Mouse (Mus musculus): ENCODE measurements around the gene Gm26920. TPM values are rescaled to one million over a fixed set of nuclear protein-coding genes. Genes with fewer than 3 reads are reported as not detected.
A peak's percentile ranks its signal among the peaks of the same experiment; 100 is the strongest.

Gm26920 gene
- total RNA-seq, 2 experiments from 2014 or later = not detected

DNA sequence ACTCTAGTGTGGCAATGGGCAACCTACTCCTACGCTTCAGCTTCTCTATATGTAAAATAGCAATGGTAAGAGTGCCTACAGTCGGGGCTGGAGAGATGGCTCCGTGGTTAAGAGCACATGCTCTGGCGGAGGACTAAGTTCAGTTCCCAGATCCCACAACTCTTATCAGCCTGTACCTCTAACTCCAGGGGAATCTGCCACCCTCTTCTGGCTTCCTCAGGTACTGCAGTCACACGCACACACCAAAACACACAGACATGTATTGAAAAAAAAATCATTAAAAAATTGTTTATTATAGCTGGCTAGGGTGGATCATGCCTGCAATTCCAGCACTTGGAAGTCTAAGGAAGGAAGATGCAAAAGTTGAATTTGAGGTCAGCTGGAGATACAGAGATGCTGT is 27.7 kb downstream of the Gm26920 start:
- DNase-seq (ENCODE audit: low spot score) = no peak
- intact Hi-C loops (cut with DNase I) = no loop called here

DNA sequence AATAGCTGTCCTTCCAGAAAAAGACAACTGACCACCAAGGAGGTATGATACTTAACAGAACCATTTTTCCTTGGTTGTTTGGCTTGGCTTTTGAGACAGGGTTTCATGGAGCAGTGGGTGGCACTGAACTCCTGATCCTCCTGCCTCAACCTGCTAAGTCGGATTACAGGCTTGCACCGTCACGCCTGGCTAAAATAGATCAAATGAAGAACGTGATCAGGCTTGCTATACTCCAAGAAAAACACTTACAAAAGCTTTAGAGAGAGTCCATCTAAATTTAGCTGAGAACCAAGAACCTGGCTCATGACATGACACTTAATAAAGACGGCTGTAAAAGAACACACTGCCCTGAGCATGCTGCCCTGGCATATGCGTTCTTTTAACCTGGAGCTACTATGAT is 29.9 kb downstream of the Gm26920 start:
- no peak for DNase-seq (ENCODE audit: low spot score)
- intact Hi-C loops (cut with DNase I) = no loop called here

DNA sequence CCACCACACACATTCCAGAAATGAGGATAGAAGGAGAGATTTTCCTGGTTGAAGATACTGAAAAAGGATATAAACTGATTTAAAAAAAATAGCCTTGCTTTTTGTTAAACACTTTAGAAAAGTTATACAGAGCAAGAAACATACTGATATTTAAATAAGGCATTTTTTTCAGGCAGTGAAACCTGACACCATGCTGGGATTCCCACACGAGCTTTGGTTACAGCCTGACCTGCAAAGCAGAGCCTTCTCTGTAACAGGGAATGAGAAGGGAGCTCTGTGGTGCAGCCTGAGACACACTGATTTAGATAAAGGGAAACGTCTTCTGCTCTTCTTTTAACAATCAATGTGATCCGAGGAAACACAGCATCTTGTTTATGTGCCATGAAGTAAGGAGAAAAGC is 36.6 kb downstream of the Gm26920 start:
- DNase-seq (ENCODE audit: low spot score) = no peak
- intact Hi-C loops (cut with DNase I) = loop anchor here (5.0 kb wide), 2 partner anchors 34 to 146 kb away; partner anchors contain the start of genes Zfp27 and Zfp383

DNA sequence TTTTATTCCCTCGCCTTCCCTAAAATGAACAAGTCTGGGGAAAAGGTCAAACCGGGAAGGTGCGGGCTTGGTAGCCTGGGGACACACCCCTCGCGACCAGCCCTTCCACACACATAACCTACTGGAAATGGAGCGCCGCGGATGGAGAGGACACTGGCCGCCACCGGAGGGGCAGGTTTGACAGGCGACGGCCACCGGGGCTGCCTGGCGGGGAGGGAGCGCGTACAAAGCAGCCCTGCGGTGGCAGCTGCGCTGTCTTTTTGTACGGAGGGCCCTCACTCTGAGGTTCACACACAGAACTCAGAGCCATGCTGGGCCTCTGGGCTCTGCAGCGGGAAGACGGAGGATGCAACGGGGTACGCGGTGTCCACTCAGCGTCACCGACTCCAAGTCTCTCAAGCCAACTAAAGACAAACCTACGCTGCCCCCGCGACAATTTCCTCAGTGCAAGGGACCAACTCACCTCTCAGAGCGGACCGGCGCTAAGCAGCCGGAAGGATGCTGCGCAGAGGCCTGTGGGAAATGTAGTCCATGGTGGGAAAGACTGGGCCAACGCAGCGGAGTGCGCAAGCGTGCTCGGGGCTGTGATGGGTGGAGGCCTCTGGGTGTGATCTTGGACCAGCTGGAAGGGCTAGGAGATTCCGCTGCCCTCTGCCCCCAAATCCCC is 39.2 kb downstream of the Gm26920 start, which contains the start of gene Zfp14:
Zfp14 (minus strand) TSS at position 499 of the 667 bp plus-strand sequence.
- DNase-seq (ENCODE audit: low spot score) = peak; percentile 82
- intact Hi-C loops (cut with DNase I) = loop anchor here (5.0 kb wide), 2 partner anchors 36 to 144 kb away; partner anchors contain the start of genes Zfp27 and Zfp383

DNA sequence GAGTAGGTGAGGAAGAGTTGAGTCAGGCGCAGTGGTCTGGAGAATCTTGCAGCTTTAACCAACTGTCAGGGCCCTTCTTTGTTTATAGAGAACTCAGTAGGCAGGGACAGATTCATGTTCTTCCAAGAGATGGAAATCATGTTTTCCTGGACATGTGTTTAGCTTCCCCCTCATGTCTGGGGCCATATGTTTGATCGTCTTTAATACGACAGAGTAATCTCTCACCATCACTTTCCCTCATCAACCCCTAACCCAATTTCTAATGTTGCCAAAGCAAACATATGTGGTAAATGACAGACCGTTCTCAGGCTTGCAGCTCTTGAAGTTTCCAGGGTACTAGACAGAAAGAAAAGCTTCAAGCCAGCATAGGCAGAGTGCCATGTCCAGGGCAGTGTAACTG is 42.1 kb downstream of the Gm26920 start:
- no peak for DNase-seq (ENCODE audit: low spot score)
- intact Hi-C loops (cut with DNase I) = no loop called here

DNA sequence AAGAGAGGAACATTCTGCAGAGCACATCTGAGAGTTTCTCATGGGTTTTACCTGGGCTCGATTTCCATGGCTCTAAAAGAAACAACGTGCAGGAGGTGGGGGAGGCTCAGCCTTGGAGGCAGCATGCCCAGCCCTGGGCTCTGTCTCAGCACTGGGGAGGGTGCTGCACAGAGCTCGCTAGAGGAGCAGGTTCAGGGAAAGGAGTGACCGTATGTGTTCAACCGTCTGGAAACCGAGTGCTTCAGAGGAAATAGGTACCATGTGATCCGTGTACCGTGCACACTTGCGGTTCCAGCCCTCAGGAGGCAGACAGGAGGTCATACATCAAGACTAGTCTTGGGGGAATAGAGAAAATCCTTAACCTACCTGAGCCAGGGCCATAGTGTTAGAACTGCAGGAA is 45.9 kb downstream of the Gm26920 start:
- DNase-seq (ENCODE audit: low spot score) = no peak
- intact Hi-C loops (cut with DNase I) = no loop called here

DNA sequence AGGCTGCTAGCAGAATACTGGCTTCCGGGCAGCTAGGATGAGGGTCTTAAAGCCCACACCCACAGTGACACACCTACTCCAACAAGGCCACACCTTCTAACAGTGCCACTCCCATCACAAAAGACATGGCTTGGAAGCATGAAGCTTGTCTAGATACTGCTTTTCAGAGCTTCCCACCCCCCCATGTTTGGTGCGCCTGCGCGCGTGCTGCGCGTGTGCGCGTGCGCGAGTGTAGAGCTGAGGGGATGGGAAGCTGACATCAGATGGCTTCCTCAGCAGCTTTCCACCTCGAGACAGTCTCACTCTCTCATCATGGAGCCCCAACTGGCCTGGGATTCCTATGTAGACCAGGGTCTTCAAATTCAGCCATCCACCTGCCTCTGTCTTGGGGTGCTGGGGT is 55.9 kb downstream of the Gm26920 start:
- intact Hi-C loops (cut with DNase I) = no loop called here

DNA sequence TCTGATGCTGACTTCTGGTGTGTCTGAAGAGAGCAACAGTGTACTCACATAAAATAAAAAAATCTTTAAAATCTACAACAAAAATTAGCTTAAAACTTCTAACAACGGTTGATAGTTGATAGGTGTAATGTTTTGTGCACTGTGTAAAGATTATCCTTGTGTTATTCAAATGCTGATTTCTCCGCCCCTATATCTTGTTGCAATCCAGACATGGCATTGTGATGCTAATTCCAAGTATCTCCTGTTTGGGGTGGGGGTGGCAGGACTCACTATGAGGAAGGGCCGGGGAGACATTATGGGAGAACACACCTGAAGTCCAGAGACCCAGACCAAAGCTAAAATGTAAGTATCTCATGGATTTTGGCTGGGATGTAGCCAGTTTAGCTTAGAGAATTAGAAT is 58.8 kb downstream of the Gm26920 start:
- no peak for DNase-seq (ENCODE audit: low spot score)
- intact Hi-C loops (cut with DNase I) = no loop called here

More for the DNA sequence above, 55.9 kb downstream of the Gm26920 start:
- no peak for DNase-seq (ENCODE audit: low spot score)

DNA sequence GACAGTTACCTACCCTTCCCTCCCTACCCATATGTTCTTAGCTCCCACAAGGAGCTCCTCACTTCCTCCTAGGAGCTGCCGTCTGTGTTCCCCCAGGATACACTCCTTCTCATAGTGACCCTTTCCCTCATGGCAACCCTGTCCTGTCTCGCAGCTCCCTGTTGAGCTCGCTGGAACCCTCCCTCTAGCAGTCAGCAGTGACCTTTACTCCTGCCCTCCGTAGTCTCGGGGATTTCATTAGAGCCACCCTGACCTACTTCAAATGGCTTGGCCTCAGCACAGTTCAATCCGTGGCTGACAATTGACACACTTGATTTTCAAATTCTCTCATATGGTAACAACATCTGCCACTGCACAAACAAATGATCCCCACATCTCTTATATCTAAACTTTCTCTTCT is 59.5 kb downstream of the Gm26920 start:
- intact Hi-C loops (cut with DNase I) = no loop called here
- no peak for DNase-seq (ENCODE audit: low spot score)

DNA sequence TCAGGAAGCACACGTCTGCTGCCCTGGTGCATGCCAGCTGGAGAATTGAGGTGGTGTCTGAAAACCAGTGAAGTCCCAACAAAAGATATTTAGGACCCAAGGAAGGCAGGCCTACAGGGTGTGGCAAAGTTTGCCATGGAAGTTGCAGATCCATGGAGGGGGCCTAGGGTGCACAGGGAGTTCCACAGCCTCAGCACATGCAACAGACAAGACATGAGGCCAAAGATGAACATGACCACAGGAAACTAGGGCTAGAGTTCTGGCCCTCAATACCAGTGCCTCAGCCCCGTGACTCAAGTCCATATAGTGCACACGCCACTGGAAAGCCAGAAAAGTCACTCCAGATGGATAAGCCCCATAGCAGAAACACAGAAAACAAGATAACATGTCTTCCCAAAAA is 61.6 kb downstream of the Gm26920 start:
- no peak for DNase-seq (ENCODE audit: low spot score)
- intact Hi-C loops (cut with DNase I) = no loop called here

DNA sequence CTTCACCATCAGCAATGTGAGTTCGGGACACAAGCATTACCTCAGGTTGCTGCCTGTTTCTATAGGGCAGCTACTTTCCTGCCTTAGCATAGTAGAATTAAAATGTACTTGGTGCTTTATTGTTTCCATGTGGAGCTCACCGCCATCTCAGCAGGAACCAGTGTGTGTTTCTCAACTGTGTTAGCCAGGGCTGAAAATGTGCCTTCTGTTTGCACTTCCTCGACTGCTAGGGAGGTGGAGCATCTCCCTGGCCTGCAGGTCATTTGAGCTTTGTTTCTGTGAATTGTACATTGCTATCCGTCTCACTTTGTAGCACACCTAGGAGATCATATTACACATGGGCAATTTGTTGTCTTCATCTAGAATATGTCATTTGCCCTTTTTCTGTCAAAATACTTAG is 62.9 kb downstream of the Gm26920 start:
- no peak for DNase-seq (ENCODE audit: low spot score)
- intact Hi-C loops (cut with DNase I) = no loop called here

DNA sequence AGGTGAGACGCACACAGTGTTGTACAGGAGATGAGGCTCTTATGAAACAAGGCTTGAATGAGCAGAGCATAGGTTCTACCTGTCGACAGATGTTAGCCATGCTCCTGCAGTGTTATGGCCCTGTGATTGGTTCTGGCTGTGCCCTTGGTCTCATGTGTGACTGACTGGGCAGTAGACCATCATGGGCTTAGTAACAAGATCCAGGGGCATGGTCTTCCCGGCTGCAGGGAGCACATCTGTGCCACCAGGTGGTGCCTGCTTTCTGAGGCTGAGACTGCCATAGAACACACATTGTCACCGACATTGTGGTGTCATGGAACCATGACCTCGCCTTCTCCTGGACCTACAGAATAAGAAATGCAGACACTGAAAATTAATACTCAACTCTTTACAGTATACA is 64.9 kb downstream of the Gm26920 start:
- DNase-seq (ENCODE audit: low spot score) = no peak
- intact Hi-C loops (cut with DNase I) = no loop called here

DNA sequence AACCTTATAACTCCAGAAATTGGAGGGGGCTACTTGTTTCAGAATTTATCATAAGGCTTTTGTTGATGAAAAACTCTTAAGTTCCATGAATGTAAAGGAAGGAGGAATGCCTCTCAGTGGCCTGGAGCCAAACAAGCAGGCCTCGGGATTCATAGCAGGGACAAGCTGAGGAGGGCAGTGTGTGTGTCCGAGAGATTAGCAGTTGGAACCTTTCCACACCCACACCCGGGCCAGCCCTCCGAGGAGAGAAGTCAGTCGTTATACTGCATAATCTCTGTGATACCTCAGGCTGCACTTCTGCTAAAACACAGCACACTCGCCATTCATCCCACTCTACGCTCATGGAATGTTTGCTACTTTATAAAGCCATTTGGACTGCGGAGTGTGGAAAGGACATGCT is 66.4 kb downstream of the Gm26920 start:
- intact Hi-C loops (cut with DNase I) = loop anchor here (5.0 kb wide), 1 partner anchor 149 kb away; no protein-coding TSS in a partner anchor
- DNase-seq (ENCODE audit: low spot score) = no peak

DNA sequence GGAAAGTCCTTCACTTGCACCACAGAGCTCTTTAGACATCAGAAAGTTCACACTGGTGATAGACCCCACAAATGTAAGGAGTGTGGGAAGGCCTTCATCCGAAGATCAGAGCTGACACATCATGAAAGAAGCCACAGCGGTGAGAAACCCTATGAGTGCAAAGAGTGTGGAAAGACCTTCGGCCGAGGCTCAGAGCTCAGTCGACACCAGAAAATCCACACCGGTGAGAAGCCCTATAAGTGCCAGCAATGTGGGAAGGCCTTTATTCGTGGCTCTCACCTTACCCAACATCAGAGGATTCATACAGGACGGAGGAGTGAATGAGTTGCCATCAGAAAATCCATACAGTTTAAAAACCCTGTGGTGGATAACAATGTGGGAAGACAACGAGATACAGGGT is 66.9 kb downstream of the Gm26920 start:
- DNase-seq (ENCODE audit: low spot score) = no peak
- intact Hi-C loops (cut with DNase I) = loop anchor here (5.0 kb wide), 1 partner anchor 149 kb away; no protein-coding TSS in a partner anchor

DNA sequence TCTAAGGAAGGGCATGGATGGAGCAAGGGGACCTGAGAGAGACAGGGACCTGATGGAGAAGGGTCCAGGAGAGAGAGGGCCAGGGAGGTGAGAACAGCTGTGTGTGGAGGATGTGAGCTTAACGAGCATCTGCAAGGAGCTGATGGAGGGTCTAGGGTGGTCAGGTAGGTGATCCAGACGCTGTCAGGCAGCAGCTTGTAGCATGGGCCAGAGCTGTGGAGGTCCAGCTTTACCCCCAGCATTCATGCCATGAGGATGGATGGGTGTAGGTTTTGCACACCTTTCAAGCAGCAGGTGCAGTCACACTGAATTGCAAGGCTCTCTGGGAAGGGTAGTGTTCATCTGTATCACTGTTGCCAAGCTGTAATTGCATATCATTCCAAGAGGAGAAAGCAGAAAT is 70.7 kb downstream of the Gm26920 start:
- no peak for DNase-seq (ENCODE audit: low spot score)
- intact Hi-C loops (cut with DNase I) = no loop called here

DNA sequence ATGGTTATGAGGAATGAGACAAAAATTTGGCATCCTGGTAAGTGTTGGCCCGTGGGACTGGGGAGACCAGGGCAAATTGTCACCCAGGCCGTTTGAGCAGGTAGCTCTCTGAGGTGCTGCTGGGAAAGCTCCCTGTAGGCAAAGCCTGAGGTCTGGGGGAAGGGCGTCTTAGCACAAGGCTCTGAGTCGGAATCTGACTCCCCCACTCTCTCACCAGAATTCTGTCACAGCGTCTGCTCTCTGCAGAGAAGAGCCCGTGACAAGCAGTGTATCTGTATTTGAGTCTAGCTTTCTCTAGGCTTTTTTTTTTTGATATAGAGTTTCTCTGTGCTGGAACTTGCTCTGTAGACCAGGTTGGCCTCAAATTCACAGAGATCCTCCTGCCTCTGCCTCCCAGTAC is 73.0 kb downstream of the Gm26920 start:
- DNase-seq (ENCODE audit: low spot score) = no peak
- intact Hi-C loops (cut with DNase I) = no loop called here

DNA sequence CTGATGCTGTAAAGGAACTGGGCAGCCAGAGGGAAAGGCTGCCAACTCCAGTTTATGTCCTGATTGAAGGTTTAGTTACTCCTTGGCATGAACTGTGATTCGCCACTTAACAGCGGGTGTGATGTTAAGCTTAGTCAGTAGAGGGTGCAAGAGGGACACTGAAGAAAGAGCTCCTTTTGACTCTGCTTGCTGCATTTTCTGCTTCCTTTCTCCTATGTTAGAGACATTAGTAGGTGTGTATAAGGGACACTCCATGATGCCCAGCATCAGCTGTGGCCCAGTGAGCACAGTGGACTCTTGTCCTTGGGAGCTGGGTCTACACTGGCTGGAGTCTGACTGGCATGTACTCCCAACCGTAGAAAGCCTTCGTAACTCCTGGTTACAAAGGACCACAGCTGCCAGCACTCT is 77.2 kb downstream of the Gm26920 start:
- no peak for DNase-seq (ENCODE audit: low spot score)
- intact Hi-C loops (cut with DNase I) = loop anchor here (5.0 kb wide), 1 partner anchor 189 kb away; no protein-coding TSS in a partner anchor

DNA sequence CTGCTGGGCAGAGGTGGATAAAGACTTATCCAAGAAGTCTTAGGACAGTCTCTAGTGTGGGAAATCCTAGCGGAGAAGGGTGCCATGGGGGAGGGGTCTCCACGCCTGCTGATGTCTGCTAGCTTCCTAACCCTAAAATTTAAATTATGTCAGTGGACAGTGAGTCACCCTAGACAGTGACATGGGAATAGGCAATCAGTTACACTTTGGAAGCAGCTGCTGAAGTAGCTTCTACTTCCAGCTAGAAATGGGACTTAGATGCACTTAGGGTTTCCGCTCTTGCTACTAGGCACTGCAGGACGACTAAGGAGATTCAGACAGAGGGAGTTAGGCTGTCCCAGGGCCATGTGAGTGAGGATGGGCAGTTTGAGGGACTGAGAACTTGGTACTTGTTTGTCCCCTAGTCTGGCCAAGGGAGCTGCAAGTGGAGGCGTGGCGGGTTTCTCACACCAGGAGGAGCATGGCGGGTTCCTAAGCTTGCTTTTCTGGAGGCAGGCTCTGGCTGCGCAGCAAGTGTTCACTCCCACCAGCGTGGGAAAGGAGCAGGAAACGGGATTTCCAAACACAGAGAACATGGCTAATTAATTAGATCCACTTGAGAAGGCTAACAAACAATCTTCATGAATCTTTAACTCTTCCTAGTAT is 79.5 kb downstream of the Gm26920 start:
- intact Hi-C loops (cut with DNase I) = loop anchor here (5.0 kb wide), 1 partner anchor 192 kb away; no protein-coding TSS in a partner anchor
- no peak for DNase-seq (ENCODE audit: low spot score)

DNA sequence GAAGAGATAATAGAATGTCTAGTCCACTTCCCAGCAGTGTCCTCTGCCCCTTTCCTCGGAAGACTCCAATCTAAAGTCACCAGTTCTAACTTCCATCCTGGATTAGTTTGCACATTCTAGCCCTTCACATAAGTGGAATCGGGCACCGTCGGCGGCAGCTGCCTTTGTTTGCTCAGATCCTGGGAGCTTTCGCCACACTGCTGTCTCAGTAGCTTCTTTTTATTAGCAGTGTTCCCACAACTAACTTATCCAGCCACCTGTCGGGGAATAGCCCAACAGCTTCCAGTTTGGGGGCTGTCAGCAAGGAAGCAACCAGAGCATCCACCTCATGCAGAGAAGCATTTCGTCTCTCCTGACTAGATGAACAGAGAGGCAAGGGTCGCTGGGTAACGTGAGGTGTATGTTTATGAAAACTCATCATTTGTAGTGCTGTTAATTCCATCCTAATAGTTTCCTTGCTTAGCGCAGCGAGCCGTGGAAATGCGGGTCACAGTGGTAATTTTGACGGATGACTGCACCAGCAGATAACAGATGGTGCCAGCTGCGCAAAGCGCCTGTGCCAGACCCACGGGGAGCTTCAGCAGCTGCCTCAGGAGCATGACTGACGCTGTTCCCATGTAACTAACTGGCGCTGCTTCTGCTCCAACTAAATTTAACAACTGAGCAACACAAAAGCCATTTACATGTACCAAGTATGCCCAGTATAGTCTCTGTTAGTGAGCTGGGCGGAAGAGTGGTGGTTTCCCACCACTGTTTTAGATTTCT is 80.7 kb downstream of the Gm26920 start:
- DNase-seq (ENCODE audit: low spot score) = no peak
- intact Hi-C loops (cut with DNase I) = loop anchor here (5.0 kb wide), 1 partner anchor 193 kb away; no protein-coding TSS in a partner anchor

DNA sequence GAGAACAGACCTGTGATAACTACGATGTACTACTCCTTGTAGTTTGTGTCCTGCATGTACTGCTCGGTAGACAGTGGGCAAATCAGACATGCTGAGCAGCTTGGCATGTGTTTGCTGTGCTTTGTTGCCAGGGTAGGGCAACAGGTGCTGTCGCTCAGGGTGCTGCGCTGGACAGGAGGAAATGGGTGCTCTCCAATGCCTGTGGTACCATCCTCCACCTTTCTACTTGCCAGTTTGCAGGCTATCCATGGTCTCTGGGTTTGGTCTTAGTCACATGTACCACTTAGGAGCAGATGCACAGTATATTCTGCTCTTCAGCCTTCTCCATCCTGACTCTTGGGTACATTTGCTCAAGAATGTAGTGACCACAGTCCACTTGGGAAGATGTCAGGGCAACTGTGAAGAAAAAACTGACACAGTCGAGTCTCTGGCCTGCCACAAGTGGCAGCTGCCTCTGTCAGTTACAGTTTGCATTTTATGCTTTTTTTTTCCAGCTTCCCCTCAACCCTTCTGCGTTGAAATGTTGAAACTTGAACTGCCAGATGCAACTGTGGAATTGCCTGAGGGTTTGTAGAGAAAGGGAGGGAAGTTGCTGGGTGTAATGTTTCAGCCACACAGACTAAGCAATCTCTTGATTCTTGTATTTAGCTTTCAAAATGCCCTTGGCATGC is 82.1 kb downstream of the Gm26920 start:
- intact Hi-C loops (cut with DNase I) = no loop called here
- no peak for DNase-seq (ENCODE audit: low spot score)
